Mouse (Mus musculus) brain, embryonic 18.5 days (tissue): ENCODE data around the gene Hoxa1.

Experiments
- DNase-seq: peaks from one replicate; pipeline ENCODE4 v3.0.0-alpha.2; 2012; ENCODE audit warnings: low read depth, low spot score

The Hoxa1 gene

DNA sequence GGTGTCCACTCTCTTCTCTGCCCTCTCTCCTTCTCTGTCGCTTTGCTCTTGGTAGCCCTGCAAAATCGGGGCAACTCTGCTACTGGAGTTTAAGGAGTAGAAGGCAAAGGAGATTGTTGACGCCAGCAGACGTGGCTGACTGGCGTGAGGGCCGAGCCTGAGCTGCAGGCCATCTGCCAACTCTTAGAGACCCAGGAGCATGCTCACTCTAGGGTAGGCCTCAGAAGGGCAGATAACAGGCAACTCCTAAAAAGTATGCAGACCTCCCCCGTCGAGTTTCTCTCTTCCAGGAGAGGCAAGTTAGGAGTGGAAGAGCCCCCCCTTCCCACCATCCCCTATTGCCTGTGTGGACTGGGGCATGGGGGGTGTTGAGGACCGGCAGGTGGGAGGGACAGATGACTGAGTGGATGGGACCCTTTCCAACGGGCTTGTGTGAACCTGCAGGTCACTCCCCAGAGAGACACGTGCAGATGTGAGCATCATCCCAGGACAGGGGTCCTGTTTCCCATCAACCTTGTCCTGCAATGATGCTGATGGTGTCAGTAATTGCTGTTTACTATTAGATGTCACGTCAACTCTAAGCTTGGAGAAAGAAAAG, 1.1 kb upstream of the Hoxa1 start:
- no peak for DNase-seq

- DNase-seq = no peak
Measured at GRCm38 (mm10) chr6:52157466-52158275, 446 bp downstream of the Hoxa1 start.

GRCm38 (mm10) chr6:52156551-52157200, 1.4 kb downstream of the Hoxa1 start:
- no peak for DNase-seq

GRCm38 (mm10) chr6:52155471-52155870, 2.6 kb downstream of the Hoxa1 start:
- no peak for DNase-seq

DNA sequence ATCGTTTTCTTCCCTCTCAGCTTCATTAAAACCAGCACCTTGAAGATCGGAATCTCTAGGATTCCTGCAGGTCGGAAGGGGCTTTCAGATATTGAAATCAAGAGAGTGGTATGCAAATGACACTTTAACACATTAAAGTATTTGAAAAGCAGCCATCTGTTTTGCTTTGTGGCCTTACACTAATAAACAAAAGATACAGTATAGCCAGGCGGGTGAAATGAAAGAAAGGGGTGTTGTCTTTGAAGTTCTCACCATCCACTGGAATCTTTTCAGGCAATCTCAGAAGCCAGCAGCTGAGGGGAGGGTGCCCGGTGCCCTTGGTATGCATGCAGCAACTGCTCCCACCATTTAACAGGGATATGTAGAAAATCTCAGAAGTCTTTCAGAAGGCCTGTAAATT, 4.1 kb downstream of the Hoxa1 start:
- DNase-seq = no peak

DNA sequence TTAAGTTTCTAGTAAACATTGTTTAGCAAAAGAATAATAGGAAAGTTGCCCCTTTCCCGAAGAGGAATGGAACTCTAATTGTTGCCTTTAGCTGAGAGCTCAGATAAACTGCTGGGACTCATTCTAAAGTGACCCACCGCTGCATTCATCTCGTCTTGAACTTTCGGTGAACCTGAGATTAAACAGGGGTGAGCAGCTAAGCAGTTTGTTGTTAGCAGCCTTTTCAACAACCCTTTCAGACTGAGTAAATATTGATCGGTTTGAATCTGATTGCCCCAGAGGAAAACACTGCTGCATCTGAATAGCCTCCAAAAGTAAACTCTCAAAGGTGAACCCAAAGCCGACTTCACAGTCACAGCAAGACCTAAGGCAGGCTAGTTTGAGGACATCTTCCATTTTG, 4.8 kb downstream of the Hoxa1 start:
- DNase-seq = no peak

DNA sequence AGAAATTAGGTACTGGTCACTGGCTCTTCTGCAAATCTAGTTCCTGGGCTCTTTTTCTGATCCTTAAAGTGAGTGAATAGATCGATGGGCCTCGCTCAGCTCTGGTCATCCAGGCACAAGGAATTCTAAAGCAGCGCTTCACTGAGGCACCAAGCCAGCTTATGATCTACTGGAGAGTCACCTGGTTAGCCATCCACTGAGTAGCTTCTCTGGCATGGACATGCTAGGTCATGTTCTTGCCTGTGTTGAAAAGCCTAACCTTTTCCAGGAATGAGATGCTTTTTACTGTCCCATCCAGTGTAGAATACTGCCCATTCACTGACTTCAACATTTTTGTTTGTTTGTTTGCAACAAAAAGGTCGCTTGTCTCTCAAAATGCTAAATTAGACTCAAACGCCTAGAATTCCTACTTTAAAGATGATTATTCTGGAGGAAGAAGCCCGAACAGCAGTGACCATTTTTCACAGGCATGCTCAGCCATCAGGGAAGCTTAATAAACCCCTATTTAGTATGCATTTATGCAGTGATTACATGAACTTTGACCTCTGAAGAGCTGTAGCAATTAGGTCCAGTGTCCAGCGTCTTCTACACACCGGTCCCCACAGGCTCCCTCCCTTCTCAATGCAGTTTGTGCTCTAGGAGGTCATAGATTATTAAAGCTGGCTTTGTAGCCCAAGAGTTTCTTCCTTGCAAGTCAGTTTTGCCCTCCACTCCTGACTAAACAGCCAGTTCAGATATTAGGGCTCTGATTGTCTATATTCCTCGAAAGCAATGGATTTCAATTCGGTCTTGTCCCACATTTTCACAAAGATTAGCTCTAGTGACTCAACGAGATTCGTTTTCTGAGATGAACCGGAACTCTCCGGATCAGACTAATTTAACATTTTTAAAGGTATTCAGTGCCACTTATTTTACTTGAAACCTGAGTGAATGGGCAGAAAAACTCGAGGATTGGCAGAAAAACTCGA, 5.6 kb downstream of the Hoxa1 start:
- DNase-seq = no peak

DNA sequence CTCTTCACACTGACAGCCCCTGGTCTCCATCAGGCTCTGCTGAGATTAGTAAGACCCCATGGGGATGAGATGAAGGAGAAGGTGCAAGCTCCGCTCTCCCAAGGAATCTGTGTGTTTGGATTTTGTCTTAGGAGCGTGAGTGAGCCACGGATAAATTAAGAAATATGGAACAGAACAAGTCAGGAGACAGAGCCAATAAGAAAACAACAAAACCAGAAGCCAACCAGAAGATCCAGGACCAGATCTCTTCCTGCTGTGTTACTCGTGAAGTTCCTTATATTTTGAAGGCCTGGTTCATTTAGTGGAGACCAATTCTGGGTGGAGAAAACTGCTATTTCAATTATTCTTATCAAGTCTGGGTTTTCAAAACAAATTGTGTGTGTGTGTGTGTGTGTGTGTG, 6.5 kb downstream of the Hoxa1 start:
- DNase-seq = no peak

DNA sequence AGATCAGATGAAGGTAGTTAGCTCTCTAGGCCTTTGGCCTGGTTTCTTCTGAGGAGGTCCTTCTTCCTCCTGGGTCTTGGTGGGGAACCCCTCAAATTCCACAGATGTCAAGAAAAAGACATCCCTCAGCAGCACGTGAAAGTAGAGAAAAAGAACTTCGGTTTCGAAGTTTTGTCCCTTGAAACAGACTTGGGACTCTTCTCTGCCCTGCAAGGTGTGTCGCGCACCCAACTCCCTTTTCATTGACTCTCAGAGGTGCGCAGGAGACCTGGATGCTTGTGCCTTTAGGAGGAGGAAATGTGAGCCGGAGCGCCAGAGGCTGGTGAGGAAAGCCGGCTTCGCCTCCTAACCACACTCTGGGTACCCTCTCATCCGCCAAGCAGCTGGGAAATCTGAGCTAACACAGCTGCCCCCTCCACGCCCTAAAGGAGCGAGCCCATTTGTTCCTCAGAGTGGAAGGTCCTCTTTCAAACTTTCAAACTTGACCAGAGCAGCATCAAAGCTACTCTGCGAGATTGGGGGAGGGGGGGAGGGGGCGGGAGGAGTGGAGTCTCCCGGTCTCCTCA, 7.6 kb downstream of the Hoxa1 start:
- DNase-seq = no peak

DNA sequence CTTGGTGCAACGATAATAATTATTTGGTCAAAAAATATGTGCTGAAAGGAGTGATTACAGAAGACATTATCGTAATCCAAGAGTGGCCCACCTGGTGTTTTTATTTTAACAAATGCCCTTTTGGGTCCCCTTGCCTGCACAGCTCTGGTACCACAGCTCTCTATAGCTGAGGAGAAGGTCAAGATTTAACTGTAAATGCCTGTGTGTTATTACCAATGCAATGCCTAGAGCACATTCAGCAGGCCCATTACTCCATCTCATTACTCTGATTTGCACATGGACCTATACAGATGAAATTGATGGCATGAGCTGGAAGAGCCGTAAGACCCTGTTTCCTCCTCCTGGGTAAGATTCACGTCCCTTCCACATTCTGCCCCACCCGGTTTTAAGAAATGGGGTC, 19.0 kb downstream of the Hoxa1 start:
- no peak for DNase-seq

DNA sequence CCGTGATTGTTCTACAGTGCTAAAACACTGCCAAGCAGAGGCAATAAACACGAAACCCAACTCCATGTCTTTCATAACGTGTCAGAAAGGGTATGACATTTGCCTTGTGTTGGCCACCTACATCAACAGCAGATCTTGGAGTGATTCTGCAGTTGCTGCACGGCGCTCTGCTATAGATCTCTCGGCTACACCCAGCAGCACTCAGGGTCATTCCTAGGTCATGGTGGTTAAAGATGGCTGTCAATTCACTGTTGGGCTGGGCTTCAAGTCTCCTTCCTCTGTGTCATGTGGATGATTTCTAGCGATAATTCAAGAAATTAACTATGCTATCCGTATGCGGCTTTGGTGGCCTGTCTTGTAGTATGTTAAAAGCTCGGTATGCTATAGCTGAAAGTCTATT, 19.5 kb downstream of the Hoxa1 start:
- no peak for DNase-seq

DNA sequence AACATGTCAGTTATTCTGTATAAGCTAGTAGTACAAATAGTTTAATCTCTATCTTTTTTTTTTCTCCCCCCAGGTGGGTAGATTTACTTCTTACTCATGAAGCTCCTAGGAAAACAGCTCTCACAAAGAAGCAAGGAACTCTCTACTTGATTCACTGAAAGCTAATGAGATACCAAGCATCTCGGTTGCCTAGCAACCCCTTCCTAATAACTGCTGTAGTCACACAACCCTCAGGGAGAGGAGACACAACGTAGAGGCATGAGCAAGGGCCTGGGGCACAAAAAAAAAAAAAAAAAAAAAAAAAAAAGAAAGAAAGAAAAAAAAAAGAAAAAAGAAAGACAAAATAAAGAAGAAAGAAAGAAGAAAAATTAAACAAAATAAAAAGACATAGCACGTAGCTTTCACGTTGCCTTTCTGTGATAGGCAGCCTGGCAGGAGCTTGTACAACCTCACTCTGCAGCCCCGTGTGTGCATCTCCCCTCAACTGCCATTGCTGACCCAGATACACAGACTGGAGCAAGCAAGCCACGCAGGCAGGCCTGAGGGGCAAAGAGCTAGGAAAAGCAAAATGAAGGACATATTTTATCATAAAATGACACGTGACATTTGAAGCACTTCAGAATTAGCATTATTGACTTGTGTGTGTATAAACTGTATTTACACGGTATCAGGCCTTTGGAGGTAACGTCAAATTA, 20.1 kb downstream of the Hoxa1 start:
- DNase-seq = no peak

DNA sequence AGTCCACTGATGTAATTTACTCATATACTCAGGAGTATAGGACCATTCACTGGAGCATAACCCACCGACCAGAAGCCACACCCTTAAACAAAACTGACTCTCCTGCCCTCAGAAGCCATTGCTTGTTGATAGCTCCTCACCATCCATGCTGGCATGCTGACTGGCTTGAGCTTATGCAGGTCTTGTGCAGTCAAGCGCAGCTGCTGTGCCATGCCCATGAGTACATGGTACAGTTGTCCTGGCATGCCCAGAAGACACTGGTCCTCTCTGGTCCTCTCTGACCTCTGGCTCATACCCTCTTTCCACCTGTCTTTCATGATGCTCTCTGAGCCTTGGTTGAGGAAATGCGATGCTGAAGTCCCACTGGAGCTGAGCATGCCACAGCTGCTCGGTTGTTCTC, 34.4 kb downstream of the Hoxa1 start:
- no peak for DNase-seq

- DNase-seq = no peak
Measured at GRCm38 (mm10) chr6:52121173-52121572, 36.9 kb downstream of the Hoxa1 start.

GRCm38 (mm10) chr6:52118903-52119635, 39.0 kb downstream of the Hoxa1 start:
- DNase-seq = peak; percentile 32

DNA sequence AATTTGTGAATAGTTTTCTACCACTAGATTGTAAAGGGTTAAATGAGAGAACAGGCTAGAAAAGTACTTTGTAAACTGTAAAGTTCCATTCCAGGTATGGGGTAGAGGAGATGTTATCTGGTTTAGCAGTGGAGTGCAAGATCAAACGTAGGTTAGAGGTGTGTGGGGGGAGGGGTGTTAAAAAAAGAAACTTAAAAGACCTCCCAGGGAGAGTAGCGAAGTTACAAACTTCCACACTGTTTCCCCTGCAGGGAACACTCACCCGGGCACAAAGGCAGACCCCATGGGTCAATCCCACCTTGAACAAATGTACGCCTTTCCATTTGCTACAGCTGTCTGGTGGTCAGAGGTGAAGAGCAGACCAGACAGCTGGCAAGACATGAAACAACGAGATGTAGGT, 42.2 kb downstream of the Hoxa1 start:
- no peak for DNase-seq

DNA sequence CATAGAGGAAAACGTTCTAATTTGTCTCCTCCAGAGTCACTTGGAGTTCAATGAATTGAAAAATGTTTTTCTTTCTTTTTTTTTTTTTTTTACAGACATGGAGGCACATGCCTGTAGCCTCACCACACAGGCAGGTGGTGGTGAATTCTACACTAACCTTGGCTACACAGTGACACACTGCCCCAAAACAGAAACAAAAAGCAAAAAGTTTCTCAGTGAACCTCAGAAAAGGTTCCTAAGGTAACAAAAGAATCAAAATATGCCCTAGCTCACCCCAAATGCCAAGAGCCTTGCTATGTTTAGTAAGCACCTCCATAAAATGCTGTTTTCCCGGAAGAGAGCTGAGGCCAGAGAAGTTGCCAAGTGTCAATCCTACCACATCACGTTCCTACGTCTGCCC, 46.3 kb downstream of the Hoxa1 start:
- DNase-seq = no peak

GRCm38 (mm10) chr6:52107400-52107799, 50.7 kb downstream of the Hoxa1 start:
- no peak for DNase-seq

GRCm38 (mm10) chr6:52106716-52107115, 51.4 kb downstream of the Hoxa1 start:
- DNase-seq = no peak

- no peak for DNase-seq
Measured at GRCm38 (mm10) chr6:52106178-52106577, 51.9 kb downstream of the Hoxa1 start.
